Mouse (Mus musculus) G1E (cell line): ENCODE measurements around the gene Adora1.

Experiments
- CTCF ChIP-seq: IDR thresholded peaks from 2 replicates; pipeline ENCODE4 v1.5.1; 2012; ENCODE audit warnings: low read depth, low read length, inconsistent platforms, mixed read lengths
- GATA1 ChIP-seq: IDR thresholded peaks from 2 replicates; pipeline ENCODE4 v1.6.1; 2012; ENCODE audit warnings: borderline replicate concordance, low read length, inconsistent platforms, mixed read lengths
- GATA2 ChIP-seq: IDR thresholded peaks from 2 replicates; pipeline ENCODE4 v1.6.1; 2012; ENCODE audit warnings: low read depth, low read length, inconsistent platforms, borderline replicate concordance
- POLR2AphosphoS5 ChIP-seq: IDR thresholded peaks from 2 replicates; pipeline ENCODE4 v1.6.1; 2012; ENCODE audit warnings: low read depth, low read length, inconsistent platforms; ENCODE audit not compliant: insufficient replicate concordance
- TAL1 ChIP-seq: conservative IDR thresholded peaks from 2 replicates; pipeline ENCODE4 v1.6.1; 2012; ENCODE audit warnings: low read depth, low read length, inconsistent platforms, mixed read lengths

DNA sequence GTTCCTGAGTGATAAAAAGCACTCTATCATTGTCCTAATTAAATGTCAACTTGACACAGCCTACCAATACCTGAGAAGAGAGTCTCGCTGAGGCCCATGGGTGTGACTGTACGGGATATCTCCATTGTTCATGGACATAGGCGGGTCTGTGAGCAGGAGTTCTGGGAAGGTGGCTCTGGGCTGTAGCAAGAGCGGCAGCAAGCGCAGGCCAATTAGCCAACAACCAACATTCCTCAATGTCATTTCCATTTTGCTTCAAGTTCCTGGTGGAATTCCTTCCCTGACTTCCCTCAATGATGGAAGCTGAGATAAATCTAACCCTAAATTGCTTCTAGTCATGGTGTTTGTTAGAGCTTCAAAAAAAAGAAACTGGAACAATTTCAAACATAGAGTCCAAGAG lies 57.3 kb downstream of the Adora1 start:
- TF ChIP-seq GATA1 = no peak
- TF ChIP-seq TAL1 = no peak
- TF ChIP-seq CTCF = no peak
- no peak for TF ChIP-seq POLR2AphosphoS5
- no peak for TF ChIP-seq GATA2
